Mouse (Mus musculus): Measurements from ENCODE around the gene Ptpn18. TPM values are rescaled to one million over a fixed set of nuclear protein-coding genes. Genes with fewer than 3 reads are reported as not detected.
"Not testable (repeated sequence)": the region's sequence is repeated elsewhere in the genome, so short reads cannot be mapped to it uniquely, and the experiment has no call there.

Ptpn18 gene
- polyA plus RNA-seq, 1 experiment from 2014 or later = 43.6 TPM

- H3K36me3 ChIP-seq (ENCODE audit: inconsistent target) = no peaks in the 10 kb centered on the region
- WGBS (ENCODE audit: missing documents) = 43% methylated on average over 5 of the region's 5 CpGs
- H3K79me2 ChIP-seq (ENCODE audit: inconsistent target) = no peaks in the 10 kb centered on the region
- H3K4me3 ChIP-seq (ENCODE audit: inconsistent target) = no peak overlapping the region
- no peak overlapping the region for H3K27ac ChIP-seq
Measured at GRCm38 (mm10) chr1:34516595-34516994, 57.0 kb downstream of the Ptpn18 start.

- H3K36me3 ChIP-seq (ENCODE audit: inconsistent target); H3K27ac ChIP-seq; H3K4me3 ChIP-seq (ENCODE audit: inconsistent target); H3K79me2 ChIP-seq (ENCODE audit: inconsistent target): not testable (repeated sequence)
- WGBS (ENCODE audit: missing documents) = 18% methylated on average over 3 of the region's 6 CpGs
Measured at GRCm38 (mm10) chr1:34517297-34517696, 57.7 kb downstream of the Ptpn18 start.

- H3K79me2 ChIP-seq (ENCODE audit: inconsistent target); H3K27ac ChIP-seq; H3K36me3 ChIP-seq (ENCODE audit: inconsistent target); H3K4me3 ChIP-seq (ENCODE audit: inconsistent target): not testable (repeated sequence)
- 0% methylated on average over 1 of the region's 1 CpGs for WGBS (ENCODE audit: missing documents)
Measured at GRCm38 (mm10) chr1:34517797-34518196, 58.2 kb downstream of the Ptpn18 start.

- 21% methylated on average over 1 of the region's 1 CpGs for WGBS (ENCODE audit: missing documents)
- H3K79me2 ChIP-seq (ENCODE audit: inconsistent target) = no peaks in the 10 kb centered on the region
- no peak overlapping the region for H3K27ac ChIP-seq
- H3K36me3 ChIP-seq (ENCODE audit: inconsistent target) = no peaks in the 10 kb centered on the region
- no peak overlapping the region for H3K4me3 ChIP-seq (ENCODE audit: inconsistent target)
Measured at GRCm38 (mm10) chr1:34518259-34518658, 58.7 kb downstream of the Ptpn18 start.

- 40% methylated on average over 6 of the region's 6 CpGs for WGBS (ENCODE audit: missing documents)
- no peaks in the 10 kb centered on the region for H3K79me2 ChIP-seq (ENCODE audit: inconsistent target)
- H3K4me3 ChIP-seq (ENCODE audit: inconsistent target) = no peak overlapping the region
- no peaks in the 10 kb centered on the region for H3K36me3 ChIP-seq (ENCODE audit: inconsistent target)
- peak overlapping the region; percentile 25; the same call in 1 of the 2 replicates for H3K27ac ChIP-seq
Measured at GRCm38 (mm10) chr1:34522205-34522849, 62.8 kb downstream of the Ptpn18 start.

- 86% methylated on average over 3 of the region's 3 CpGs for WGBS (ENCODE audit: missing documents)
- H3K36me3 ChIP-seq (ENCODE audit: inconsistent target) = no peaks in the 10 kb centered on the region
- no peak overlapping the region for H3K27ac ChIP-seq
- no peak overlapping the region for H3K4me3 ChIP-seq (ENCODE audit: inconsistent target)
- H3K79me2 ChIP-seq (ENCODE audit: inconsistent target) = no peaks in the 10 kb centered on the region
Measured at GRCm38 (mm10) chr1:34522850-34523244, 63.3 kb downstream of the Ptpn18 start.

- WGBS (ENCODE audit: missing documents) = 92% methylated on average over 3 of the region's 3 CpGs
- H3K4me3 ChIP-seq (ENCODE audit: inconsistent target) = no peak overlapping the region
- no peaks in the 10 kb centered on the region for H3K36me3 ChIP-seq (ENCODE audit: inconsistent target)
- H3K79me2 ChIP-seq (ENCODE audit: inconsistent target) = no peaks in the 10 kb centered on the region
- H3K27ac ChIP-seq = no peak overlapping the region
Measured at GRCm38 (mm10) chr1:34523647-34524046, 64.1 kb downstream of the Ptpn18 start.

Other genes starting within 250 kb of the Ptpn18 start
- gene Ccdc115, start 20.1 kb upstream of the Ptpn18 start, polyA plus RNA-seq (2018) = 47.2 to 87.1 TPM (median 69.5 TPM) in 3 replicates
- 28.5 to 54.8 TPM (median 40.6 TPM) in 3 replicates for gene Imp4, start 19.9 kb upstream of the Ptpn18 start, polyA plus RNA-seq (2018)
- gene Prss39, start 38.6 kb downstream of the Ptpn18 start, polyA plus RNA-seq (2018) = not detected in 3 replicates
- not detected in 3 replicates for gene Cfc1, start 75.9 kb downstream of the Ptpn18 start, polyA plus RNA-seq (2018)
- gene Prss40, start 101.2 kb downstream of the Ptpn18 start, polyA plus RNA-seq (2018) = not detected in 3 replicates
- not detected in 3 replicates for gene Amer3, start 119.9 kb downstream of the Ptpn18 start, polyA plus RNA-seq (2018)